Mouse (Mus musculus) thymus, adult 2 months (tissue): ENCODE results near the gene Gm20721. TPM values are rescaled to one million over a fixed set of nuclear protein-coding genes. Genes with fewer than 3 reads are reported as not detected.
"Not testable (repeated sequence)": the region's sequence is repeated elsewhere in the genome, so short reads cannot be mapped to it uniquely, and the experiment has no call there.

Source experiments
- DNase-seq: peaks from one replicate; pipeline ENCODE4 v3.0.0; 2021
- H3K27ac ChIP-seq: fragments of 200-500 bp; 2 replicates; pipeline ENCODE4 v1.5.1; 2012; ENCODE audit warnings: low read length, control low read depth; ENCODE audit not compliant: control insufficient read depth, insufficient read depth
- H3K27me3 ChIP-seq: fragments of 200-500 bp; 2 replicates; pipeline ENCODE4 v1.6.1; 2012; ENCODE audit warnings: mild to moderate bottlenecking, low read length, moderate library complexity, mixed read lengths; ENCODE audit not compliant: control insufficient read depth, insufficient read depth
- H3K36me3 ChIP-seq: fragments of 200-500 bp; 2 replicates; pipeline ENCODE4 v1.6.1; 2012; ENCODE audit warnings: mild to moderate bottlenecking, low read length, moderate library complexity; ENCODE audit not compliant: control insufficient read depth, insufficient read depth
- H3K4me1 ChIP-seq: fragments of 200-500 bp; replicated peaks from 2 replicates; pipeline ENCODE4 v1.6.1; 2012; ENCODE audit warnings: low read length; ENCODE audit not compliant: control insufficient read depth, insufficient read depth
- H3K4me3 ChIP-seq: fragments of 200-500 bp; 2 replicates; pipeline ENCODE4 v1.5.1; 2012; ENCODE audit warnings: mild to moderate bottlenecking, low read length, control low read depth, moderate library complexity; ENCODE audit not compliant: control insufficient read depth, insufficient read depth
- CTCF ChIP-seq: fragments of 200-500 bp; IDR thresholded peaks from 2 replicates; pipeline ENCODE4 v1.5.1; 2012; ENCODE audit warnings: mild to moderate bottlenecking, control low read depth, low read length, moderate library complexity, borderline replicate concordance; ENCODE audit not compliant: control insufficient read depth, poor library complexity, insufficient read depth; ENCODE audit errors: extremely low read depth
- POLR2A ChIP-seq: fragments of 200-500 bp; IDR thresholded peaks from 2 replicates; pipeline ENCODE4 v1.6.1; 2012; ENCODE audit warnings: mild to moderate bottlenecking, low read length, control low read depth, moderate library complexity; ENCODE audit not compliant: control insufficient read depth, poor library complexity, insufficient read depth; ENCODE audit errors: extremely low read depth
- WGBS: fragments of 180-500 bp; shearing (Covaris S2); methylation state at CpG from one replicate; pipeline ENCODE4 v1.1.7; 2018; 5-methylcytosine and 5-hydroxymethylcytosine counted together
- polyA plus RNA-seq: library from polyadenylated mRNA; depleted of rRNA; stranded (reverse); fragments of >200 nt; gene quantifications from 2 replicates; pipeline ENCODE4 v1.2.3, GENCODE M21; 2012

Gene Gm20721
- polyA plus RNA-seq, 1 experiment = 0.07 TPM

GRCm38 (mm10) chr2:174327295-174327981 lies 19.1 kb downstream of the Gm20721 start:
- H3K4me3 ChIP-seq = peak overlapping the region; percentile 53
- H3K27me3 ChIP-seq = no peaks in the 10 kb centered on the region
- peak; percentile 36 for DNase-seq
- 50% methylated on average over 64 of the region's 64 CpGs for WGBS
- H3K4me1 ChIP-seq = peaks cover 12% of the 10 kb centered on the region
- H3K27ac ChIP-seq = no peak overlapping the region
- no peaks in the 10 kb centered on the region for H3K36me3 ChIP-seq
- TF ChIP-seq POLR2A = peak; percentile 80
- TF ChIP-seq CTCF = no peak

- H3K27me3 ChIP-seq = no peaks in the 10 kb centered on the region
These were observed 20.0 kb downstream of the Gm20721 start for GRCm38 (mm10) chr2:174326481-174326880.

GRCm38 (mm10) chr2:174325989-174326388 lies 20.5 kb downstream of the Gm20721 start:
- Histone ChIP-seq H3K27me3 (no peaks in the 10 kb centered on the region), H3K4me1 (peaks cover 12% of the 10 kb centered on the region), H3K27ac (no peak overlapping the region), H3K36me3 (no peaks in the 10 kb centered on the region), H3K4me3 (no peak overlapping the region)
- DNase-seq = no peak
- 78% methylated on average over 4 of the region's 4 CpGs for WGBS
- TF ChIP-seq CTCF (no peak), POLR2A (no peak)

More at GRCm38 (mm10) chr2:174326481-174326880, 20.0 kb downstream of the Gm20721 start:
- H3K4me3 ChIP-seq = peak overlapping the region; percentile 53
- TF ChIP-seq POLR2A (no peak), CTCF (no peak)
- no peak overlapping the region for H3K27ac ChIP-seq
- peaks cover 12% of the 10 kb centered on the region for H3K4me1 ChIP-seq
- DNase-seq = no peak
- WGBS = 48% methylated on average over 8 of the region's 8 CpGs
- no peaks in the 10 kb centered on the region for H3K36me3 ChIP-seq

GRCm38 (mm10) chr2:174316661-174317060 lies 29.9 kb downstream of the Gm20721 start:
- H3K36me3 ChIP-seq = no peaks in the 10 kb centered on the region
- 91% methylated on average over 9 of the region's 9 CpGs for WGBS
- no peak overlapping the region for H3K4me3 ChIP-seq
- no peaks in the 10 kb centered on the region for H3K27me3 ChIP-seq
- TF ChIP-seq POLR2A (no peak), CTCF (no peak)
- DNase-seq = no peak
- H3K4me1 ChIP-seq = 0 out of 2 replicates have a peak, but pooled peaks cover 2% of the 10 kb centered on the region
- no peak overlapping the region for H3K27ac ChIP-seq

GRCm38 (mm10) chr2:174315445-174315844 lies 31.1 kb downstream of the Gm20721 start:
- not testable (repeated sequence) for H3K4me3 ChIP-seq, H3K4me1 ChIP-seq, H3K36me3 ChIP-seq, DNase-seq, H3K27ac ChIP-seq, H3K27me3 ChIP-seq

DNA sequence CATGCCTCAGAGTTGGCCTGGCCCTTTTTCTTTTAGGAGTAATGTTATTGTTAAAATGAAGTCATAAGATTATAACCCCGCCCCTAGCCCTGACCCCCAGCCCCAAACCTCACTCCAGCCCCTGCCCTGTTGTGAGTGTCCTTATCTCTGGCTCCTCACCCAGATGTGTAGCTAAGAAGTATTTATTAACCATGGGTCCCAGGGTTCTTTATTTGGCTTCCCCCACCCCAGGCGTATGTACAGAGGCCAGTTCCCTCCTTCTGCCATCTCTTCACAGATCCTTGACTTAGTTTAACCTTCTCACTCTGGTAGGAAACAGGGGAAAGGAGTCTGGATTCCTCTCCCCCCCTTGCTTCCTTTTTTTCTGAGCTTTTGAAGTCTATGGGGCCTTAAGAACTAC lies 33.9 kb downstream of the Gm20721 start:
- Histone ChIP-seq H3K4me1 (0 out of 2 replicates have a peak, but pooled peaks cover 2% of the 10 kb centered on the region), H3K27me3 (no peaks in the 10 kb centered on the region), H3K4me3 (no peak overlapping the region), H3K36me3 (no peaks in the 10 kb centered on the region), H3K27ac (no peak overlapping the region)
- WGBS = 92% methylated on average over 2 of the region's 2 CpGs
- TF ChIP-seq POLR2A = no peak
- TF ChIP-seq CTCF = no peak
- no peak for DNase-seq

GRCm38 (mm10) chr2:174312118-174312647 lies 34.3 kb downstream of the Gm20721 start:
- Histone ChIP-seq H3K4me1 (0 out of 2 replicates have a peak, but pooled peaks cover 2% of the 10 kb centered on the region), H3K27me3 (no peaks in the 10 kb centered on the region), H3K4me3 (no peak overlapping the region), H3K27ac (no peak overlapping the region), H3K36me3 (no peaks in the 10 kb centered on the region)
- DNase-seq = peak; percentile 81
- WGBS = 27% methylated on average over 4 of the region's 4 CpGs
- TF ChIP-seq POLR2A = no peak
